Mouse (Mus musculus) erythroid progenitor cell, adult 5-6 weeks (primary cell): ENCODE results near the gene Zfp273. TPM values are rescaled to one million over a fixed set of nuclear protein-coding genes. Genes with fewer than 3 reads are reported as not detected.
"Not testable (repeated sequence)": the region's sequence is repeated elsewhere in the genome, so short reads cannot be mapped to it uniquely, and the experiment has no call there.

Experiments
- ATAC-seq: replicated peaks from 2 replicates; pipeline ENCODE4 v1.8.0; 2016; ENCODE audit warnings: moderate number of reproducible peaks, mild to moderate bottlenecking, moderate TSS enrichment, inconsistent platforms; ENCODE audit not compliant: poor library complexity, low FRiP score, severe bottlenecking
- total RNA-seq, 2 experiments: library from RNA; stranded (forward) in 1 of 2; stranded (reverse) in 1 of 2; fragments of 150-400 nt in 1 of 2; fragments of 186-747, 209-891 nt in 1 of 2; gene quantifications; 2 replicates each; pipeline versions ENCODE4 v1.2.3 to v1.2.4; 2015 to 2017; ENCODE audit warnings: low replicate concordance in 2 of 2

The Zfp273 gene
- total RNA-seq, 2 experiments from 2014 or later = 11.3 TPM; not detected in 1

DNA sequence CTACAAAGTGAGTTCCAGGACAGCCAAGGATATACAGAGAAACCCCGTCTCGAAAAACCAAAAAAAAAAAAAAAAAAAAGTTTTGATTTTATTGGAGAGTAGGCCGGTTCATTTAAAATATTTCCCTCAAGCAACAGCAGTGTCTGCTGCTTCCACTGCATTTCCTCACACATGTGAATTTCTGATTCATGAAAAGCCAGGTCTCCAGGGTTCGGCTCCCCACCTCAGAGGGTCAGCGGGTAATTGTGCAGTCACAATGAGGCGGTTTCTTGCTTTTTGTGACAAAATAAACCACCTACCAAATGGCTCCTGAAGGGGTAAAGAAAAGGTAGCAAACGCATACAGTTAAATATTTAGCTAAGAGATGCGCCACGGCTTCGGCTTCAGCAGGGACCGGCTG lies 49.5 kb downstream of the Zfp273 start, which contains the start of gene BC048507:
TSS of gene BC048507 (plus strand) at position 301 of the 400 bp plus-strand sequence.
- no peak for ATAC-seq

DNA sequence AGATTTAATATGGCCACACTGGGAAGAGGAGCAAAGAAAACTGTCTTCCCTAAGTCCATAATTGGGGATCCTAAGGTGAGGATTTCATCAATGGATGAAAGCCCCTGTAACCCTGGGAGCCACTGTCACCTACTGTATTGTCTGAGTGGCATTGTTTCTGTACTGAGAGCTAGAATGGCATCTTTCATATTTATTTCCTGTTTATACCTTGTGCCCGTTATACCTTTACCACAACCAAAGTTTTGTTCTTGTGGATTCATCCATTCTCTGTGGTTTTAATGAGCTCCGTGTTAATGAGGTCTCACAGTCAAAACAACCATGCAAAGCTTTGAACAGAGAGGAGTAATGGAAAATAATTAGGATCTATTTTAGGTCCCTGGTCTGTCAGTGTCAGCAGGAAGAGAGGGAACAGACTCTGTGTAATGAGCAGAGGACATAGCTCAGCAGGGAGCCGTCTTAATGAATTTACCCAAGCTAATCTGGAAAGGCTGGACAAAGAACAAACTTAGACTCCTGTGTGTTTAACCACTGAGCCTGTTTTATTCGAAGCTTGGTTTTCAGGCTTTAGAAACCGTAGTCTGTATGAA lies 51.3 kb downstream of the Zfp273 start:
- no peak for ATAC-seq

DNA sequence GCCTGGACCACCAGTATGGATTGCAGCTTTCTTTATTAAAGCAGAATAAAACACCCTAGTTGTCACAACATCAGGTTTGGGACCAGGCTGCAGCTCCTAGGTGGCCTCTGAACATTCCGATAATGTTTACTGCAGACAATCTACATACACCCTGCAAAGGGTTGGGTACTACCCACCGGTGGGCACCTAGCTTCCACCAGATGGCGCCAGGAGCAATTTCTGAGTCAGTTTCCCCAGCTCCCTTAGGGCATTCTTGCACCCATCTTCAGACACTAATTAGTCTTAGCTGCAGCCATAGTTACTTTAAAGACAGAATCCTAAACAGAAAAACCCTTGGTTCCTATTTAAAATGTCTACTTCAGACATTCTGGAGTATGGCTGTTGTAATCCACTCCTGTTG lies 54.4 kb downstream of the Zfp273 start:
- no peak for ATAC-seq

DNA sequence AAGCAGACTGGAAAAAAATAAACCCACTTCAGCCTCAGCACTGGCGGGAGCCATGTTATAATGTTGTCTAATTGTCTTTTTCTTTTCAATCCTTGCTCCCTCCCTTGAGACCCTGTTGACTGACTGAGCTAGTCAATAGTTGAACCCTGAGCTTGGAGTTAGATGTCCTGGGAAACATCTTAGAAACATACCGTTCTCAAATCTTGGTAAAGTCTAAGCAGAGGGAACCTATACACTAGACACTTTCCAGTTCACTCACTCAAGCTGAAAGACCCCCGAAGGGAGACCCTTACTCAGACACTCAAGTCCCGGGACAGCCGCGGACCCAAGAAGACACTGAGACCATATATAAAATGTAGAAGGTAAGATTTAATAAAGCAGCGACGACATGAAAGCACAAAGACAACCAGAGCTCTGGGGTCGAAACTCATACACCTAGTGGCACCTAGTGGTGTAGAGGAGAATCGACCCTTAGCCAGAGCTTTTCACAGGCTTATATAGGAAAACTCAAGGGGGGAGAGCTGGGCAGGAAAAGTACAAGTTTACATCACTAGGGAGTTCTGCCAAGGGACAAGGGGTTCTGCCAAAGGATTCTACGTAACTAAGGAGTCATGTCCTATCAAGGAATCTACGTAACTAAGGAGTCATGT lies 62.6 kb downstream of the Zfp273 start:
- ATAC-seq = not testable (repeated sequence)

Other genes starting within 250 kb of the Zfp273 start
- gene Zfp729b, start 204.0 kb upstream of the Zfp273 start, total RNA-seq (2015; ENCODE audit: low replicate concordance) = 4.2 and 6.5 TPM in 2 replicates
- 3.0 and 5.1 TPM in 2 replicates for gene Zfp729b, start 204.0 kb upstream of the Zfp273 start, total RNA-seq (2017; ENCODE audit: low replicate concordance)
- gene Gm49345, start 176.0 kb upstream of the Zfp273 start, total RNA-seq (2015; ENCODE audit: low replicate concordance) = not detected in 2 replicates
- 0.13 TPM in 1 of 2 replicates, not detected in the other for gene Gm49345, start 176.0 kb upstream of the Zfp273 start, total RNA-seq (2017; ENCODE audit: low replicate concordance)
- 1.3 and 4.3 TPM in 2 replicates for gene Zfp729a, start 175.9 kb upstream of the Zfp273 start, total RNA-seq (2015; ENCODE audit: low replicate concordance)
- 1.2 and 6.0 TPM in 2 replicates for gene Zfp729a, start 175.9 kb upstream of the Zfp273 start, total RNA-seq (2017; ENCODE audit: low replicate concordance)
- gene Zfp738, start 126.7 kb upstream of the Zfp273 start, total RNA-seq (2015; ENCODE audit: low replicate concordance) = 1.3 and 7.2 TPM in 2 replicates
- 1.1 and 1.4 TPM in 2 replicates for gene Zfp738, start 126.7 kb upstream of the Zfp273 start, total RNA-seq (2017; ENCODE audit: low replicate concordance)
- 0.42 and 4.7 TPM in 2 replicates for gene Zfp65, start 84.6 kb upstream of the Zfp273 start, total RNA-seq (2015; ENCODE audit: low replicate concordance)
- gene Zfp65, start 84.6 kb upstream of the Zfp273 start, total RNA-seq (2017; ENCODE audit: low replicate concordance) = 0.39 and 1.6 TPM in 2 replicates
- gene Zfp85, start 58.5 kb upstream of the Zfp273 start, total RNA-seq (2015; ENCODE audit: low replicate concordance) = 4.2 and 4.3 TPM in 2 replicates
- 0.23 TPM in 1 of 2 replicates, not detected in the other for gene Zfp85, start 58.5 kb upstream of the Zfp273 start, total RNA-seq (2017; ENCODE audit: low replicate concordance)
- gene Zfp493, start 34.0 kb upstream of the Zfp273 start, total RNA-seq (2015; ENCODE audit: low replicate concordance) = not detected in 2 replicates
- 0.39 and 0.76 TPM in 2 replicates for gene Zfp493, start 34.0 kb upstream of the Zfp273 start, total RNA-seq (2017; ENCODE audit: low replicate concordance)
- not detected in 2 replicates for gene Gm10037, start 17.4 kb downstream of the Zfp273 start, total RNA-seq (2015; ENCODE audit: low replicate concordance)
- gene Gm10037, start 17.4 kb downstream of the Zfp273 start, total RNA-seq (2017; ENCODE audit: low replicate concordance) = not detected in 2 replicates
- not detected in 2 replicates for gene BC048507, start 49.6 kb downstream of the Zfp273 start, total RNA-seq (2015; ENCODE audit: low replicate concordance)
- gene BC048507, start 49.6 kb downstream of the Zfp273 start, total RNA-seq (2017; ENCODE audit: low replicate concordance) = not detected in 2 replicates